In the genomic region with DNA sequence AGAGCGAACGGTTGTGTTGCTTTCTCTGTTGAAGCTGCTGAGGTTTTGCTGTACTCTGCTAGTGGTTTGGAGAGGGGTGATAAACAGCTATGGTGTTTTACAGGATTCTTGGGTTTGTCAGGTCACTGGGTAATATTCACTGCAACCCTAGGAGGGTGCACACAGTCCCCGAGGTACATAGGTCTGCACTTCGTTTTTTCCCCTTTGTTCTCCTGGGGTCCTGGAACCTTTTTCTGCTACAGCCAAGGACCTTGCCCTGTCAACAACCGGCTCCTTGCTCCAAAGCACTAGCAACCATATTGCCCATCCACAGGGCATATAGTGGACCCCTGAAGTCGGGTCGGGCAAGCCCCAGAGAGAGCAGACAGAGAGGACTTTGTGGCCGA, we compare ENCODE assay signal across 8 mouse cellular contexts. TPM values are rescaled to one million over a fixed set of nuclear protein-coding genes. Genes with fewer than 3 reads are reported as not detected.
A peak's percentile ranks its signal among the peaks of the same experiment; 100 is the strongest.
DNase-seq lines count a peak whose midpoint lies in the region; ATAC-seq and TF ChIP-seq lines count a peak whose summit lies in the region.
"Not testable (repeated sequence)": the region's sequence is repeated elsewhere in the genome, so short reads cannot be mapped to it uniquely, and the experiment has no call there.

No protein-coding gene starts in this region.

- H3K4me2 ChIP-seq in heart, embryonic 14.5 days (ENCODE audit: low read length); limb, embryonic 11.5 days (ENCODE audit: low read depth, severe bottlenecking): not testable (repeated sequence)

- H3K4me3 ChIP-seq in heart, embryonic 14.5 days (ENCODE audit: control insufficient read depth in 1 of 2, insufficient read depth in 1 of 2, low read depth in 1 of 2, low read length in 2 of 2); kidney, adult 2 months (ENCODE audit: insufficient read depth, low read depth, low read length); limb, embryonic 11.5 days (ENCODE audit: low read depth, low read length): not testable (repeated sequence)

- not testable (repeated sequence) for H3K4me1 ChIP-seq in heart, embryonic 14.5 days (ENCODE audit: control insufficient read depth in 2 of 2, insufficient read depth in 2 of 2, low read length in 2 of 2); kidney, adult 2 months (ENCODE audit: control insufficient read depth, insufficient read depth, low read length); limb, embryonic 11.5 days (ENCODE audit: control insufficient read depth, insufficient read depth, low read length)

- H3K9ac ChIP-seq in heart, embryonic 14.5 days (ENCODE audit: low read length); limb, embryonic 11.5 days (ENCODE audit: low read length): not testable (repeated sequence)

- TF ChIP-seq CTCF in kidney, adult 2 months (conservative IDR thresholded peaks at IDR 0.05; ENCODE audit: insufficient read depth, insufficient read length, low read depth, low read length): not testable (repeated sequence)

- ATAC-seq in erythroid progenitor cell, adult 5-6 weeks (replicated peaks; ENCODE audit: low FRiP score, poor library complexity, severe bottlenecking): peak; percentile 73
- ATAC-seq in heart, embryonic 14.5 days (ENCODE audit: insufficient number of reproducible peaks, insufficient read depth, low FRiP score, low read depth): peak; percentile 76
- ATAC-seq in limb, embryonic 11.5 days (ENCODE audit: insufficient number of reproducible peaks, low FRiP score, low TSS enrichment, low read depth): peak; percentile 92

- peak; percentile 39 for DNase-seq in adrenal gland, postnatal 10 days
- peak; percentile 48 for DNase-seq in kidney, adult 2 months
- DNase-seq in limb, embryonic 11.5 days (ENCODE audit: low spot score): not testable (repeated sequence)
- peak; percentile 41 to 45 for DNase-seq in lung, postnatal 4 days
- DNase-seq in ovary, postnatal 36 days (ENCODE audit: low spot score): peak; percentile 25
- peak; percentile 22 to 47 for DNase-seq in thymus, postnatal 36 days

- not testable (repeated sequence) for H3K36me3 ChIP-seq in heart, embryonic 14.5 days (ENCODE audit: control insufficient read depth, insufficient read depth, low read length); kidney, adult 2 months (ENCODE audit: control insufficient read depth, insufficient read depth, low read length); limb, embryonic 11.5 days (ENCODE audit: control insufficient read depth, insufficient read depth, low read length)

- H3K9me3 ChIP-seq in heart, embryonic 14.5 days (ENCODE audit: control insufficient read depth, low read length); limb, embryonic 11.5 days (ENCODE audit: control insufficient read depth, low read length): not testable (repeated sequence)

- 0% methylated on average over 3 of the region's 8 CpGs for WGBS in heart, embryonic 14.5 days
- 0% methylated on average over 3 of the region's 8 CpGs for WGBS in kidney, adult 2 months
- 0% methylated on average over 3 of the region's 8 CpGs for WGBS in limb, embryonic 11.5 days

- H3K27me3 ChIP-seq in heart, embryonic 14.5 days (ENCODE audit: control insufficient read depth, insufficient read depth, low read length); kidney, adult 2 months (replicated peaks; ENCODE audit: control insufficient read depth, insufficient read depth, low read length); limb, embryonic 11.5 days (ENCODE audit: control insufficient read depth, insufficient read depth, low read length): not testable (repeated sequence)

- TF ChIP-seq POLR2A in kidney, adult 2 months (IDR thresholded peaks at IDR 0.05; ENCODE audit: low read depth, low read length): not testable (repeated sequence)

- H3K27ac ChIP-seq in heart, embryonic 14.5 days (replicated peaks in 1 of 2; ENCODE audit: control insufficient read depth in 1 of 2, insufficient read depth in 1 of 2, low read depth in 2 of 2, low read length in 2 of 2); kidney, adult 2 months (ENCODE audit: insufficient read depth, low read depth, low read length); limb, embryonic 11.5 days (replicated peaks; ENCODE audit: low read depth, low read length): not testable (repeated sequence)

RNA-seq across cellular contexts. Expression of a gene that starts 14.8 kb away (rescaled TPM):
- total RNA-seq in adrenal gland, postnatal 10 days (2021): 10 to 100 TPM; 33.5 to 36.8 TPM
- total RNA-seq in erythroid progenitor cell, adult 5-6 weeks (2015; ENCODE audit: low replicate concordance): 46.1 and 46.9 TPM in 2 replicates
- 24.0 and 48.3 TPM in 2 replicates for total RNA-seq in erythroid progenitor cell, adult 5-6 weeks (2017; ENCODE audit: low replicate concordance)
- polyA plus RNA-seq in heart, embryonic 14.5 days (2014; fragmentation: Nextera tagmentation; extraction: Ambion mirVana): 47.5 and 49.2 TPM in 2 replicates
- polyA plus RNA-seq in kidney, adult 2 months (2012; rRNA removed): 9.1 and 21.0 TPM in 2 replicates
- polyA plus RNA-seq in limb, embryonic 11.5 days (2014; fragmentation: Nextera tagmentation; extraction: Ambion mirVana): 68.3 and 75.7 TPM in 2 replicates

RNA-seq across cellular contexts. Expression of a gene that starts 54.1 kb away (rescaled TPM):
- 10 to 100 TPM; 76.7 to 77.1 TPM for total RNA-seq in adrenal gland, postnatal 10 days (2021)
- 42.3 and 45.8 TPM in 2 replicates for total RNA-seq in erythroid progenitor cell, adult 5-6 weeks (2015; ENCODE audit: low replicate concordance)
- total RNA-seq in erythroid progenitor cell, adult 5-6 weeks (2017; ENCODE audit: low replicate concordance): 12.9 and 34.0 TPM in 2 replicates
- polyA plus RNA-seq in heart, embryonic 14.5 days (2014; fragmentation: Nextera tagmentation; extraction: Ambion mirVana): 156 and 168 TPM in 2 replicates
- polyA plus RNA-seq in kidney, adult 2 months (2012; rRNA removed): 70.5 and 80.1 TPM in 2 replicates
- polyA plus RNA-seq in limb, embryonic 11.5 days (2014; fragmentation: Nextera tagmentation; extraction: Ambion mirVana): 171 and 178 TPM in 2 replicates
